Mouse (Mus musculus): Measurements from ENCODE around the gene Krtap12-1. TPM values are rescaled to one million over a fixed set of nuclear protein-coding genes. Genes with fewer than 3 reads are reported as not detected.
A peak's percentile ranks its signal among the peaks of the same experiment; 100 is the strongest.
"Not testable (repeated sequence)": the region's sequence is repeated elsewhere in the genome, so short reads cannot be mapped to it uniquely, and the experiment has no call there.

Krtap12-1 gene
- polyA plus RNA-seq, 1 experiment from 2014 or later, result not detected

DNA sequence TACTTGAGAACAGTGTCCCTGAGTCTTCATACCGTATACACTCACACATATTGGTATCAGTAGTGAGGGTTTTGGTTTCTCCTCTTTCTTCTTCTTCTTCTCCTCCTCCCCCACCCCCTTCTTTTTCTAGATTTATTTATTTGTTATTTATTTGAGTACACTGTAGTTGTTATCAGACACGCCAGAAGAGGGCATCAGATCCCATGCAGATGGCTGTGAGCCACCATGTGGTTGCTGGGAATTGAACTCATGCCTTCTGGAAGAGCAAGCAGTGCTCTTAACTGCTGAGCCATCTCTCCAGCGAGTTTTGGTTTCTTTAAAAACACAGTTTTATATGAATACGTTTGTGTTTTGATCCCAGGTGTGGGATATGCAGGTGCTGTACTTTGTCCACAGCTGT, 7.9 kb downstream of the Krtap12-1 start:
- Histone ChIP-seq H3K9ac (ENCODE audit: low read depth, low read length) (no peak overlapping the region), H3K9me3 (ENCODE audit: control insufficient read depth, low read length) (no peaks in the 10 kb centered on the region), H3K27me3 (ENCODE audit: control insufficient read depth, insufficient read depth, low read length) (no peaks in the 10 kb centered on the region), H3K27ac (ENCODE audit: low read depth, low read length) (no peak overlapping the region), H3K4me1 (replicated peaks; ENCODE audit: control insufficient read depth, insufficient read depth, low read length) (no peaks in the 10 kb centered on the region), H3K36me3 (ENCODE audit: control insufficient read depth, insufficient read depth, low read length) (no peaks in the 10 kb centered on the region), H3K4me2 (replicated peaks; ENCODE audit: low read depth, low read length) (no peak overlapping the region), H3K4me3 (ENCODE audit: low read depth, low read length) (no peak overlapping the region)
- WGBS, result 65% methylated on average over 4 of the region's 4 CpGs
- DNase-seq (ENCODE audit: low spot score), result no peak
- no peak for ATAC-seq (ENCODE audit: low FRiP score)

DNA sequence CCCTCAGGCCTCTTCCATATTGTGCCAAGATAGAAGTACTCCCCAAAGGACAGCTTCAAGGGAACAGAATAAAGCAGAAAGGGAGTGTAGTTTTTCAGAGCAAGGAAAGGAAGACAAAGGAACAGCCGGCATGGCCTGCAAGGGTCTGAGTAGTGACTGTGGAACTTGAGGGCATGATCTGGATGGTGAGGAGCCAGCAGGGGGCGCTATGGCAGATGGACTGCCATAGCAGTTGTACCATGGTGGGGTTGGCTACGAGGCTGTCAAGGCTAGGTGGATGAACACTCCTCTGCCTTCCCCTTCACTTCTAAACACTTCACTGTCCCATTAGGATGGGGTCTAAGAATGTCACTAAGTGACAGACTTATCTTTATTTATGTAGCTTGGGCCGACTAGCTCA, 8.8 kb downstream of the Krtap12-1 start:
- Histone ChIP-seq H3K4me1 (replicated peaks; ENCODE audit: control insufficient read depth, insufficient read depth, low read length) (no peaks in the 10 kb centered on the region), H3K27me3 (ENCODE audit: control insufficient read depth, insufficient read depth, low read length) (no peaks in the 10 kb centered on the region), H3K4me3 (ENCODE audit: low read depth, low read length) (no peak overlapping the region), H3K4me2 (replicated peaks; ENCODE audit: low read depth, low read length) (no peak overlapping the region), H3K9ac (ENCODE audit: low read depth, low read length) (no peak overlapping the region), H3K27ac (ENCODE audit: low read depth, low read length) (no peak overlapping the region), H3K36me3 (ENCODE audit: control insufficient read depth, insufficient read depth, low read length) (no peaks in the 10 kb centered on the region), H3K9me3 (ENCODE audit: control insufficient read depth, low read length) (no peaks in the 10 kb centered on the region)
- ATAC-seq (ENCODE audit: low FRiP score) (no peak), DNase-seq (ENCODE audit: low spot score) (peak; percentile 41)
- 48% methylated on average over 4 of the region's 4 CpGs for WGBS

GRCm38 (mm10) chr10:77735928-77736327, 15.5 kb downstream of the Krtap12-1 start:
- no peak overlapping the region for H3K9ac ChIP-seq (ENCODE audit: low read depth, low read length)
- no peak overlapping the region for H3K4me3 ChIP-seq (ENCODE audit: low read depth, low read length)
- no peaks in the 10 kb centered on the region for H3K9me3 ChIP-seq (ENCODE audit: control insufficient read depth, low read length)
- H3K27ac ChIP-seq (ENCODE audit: low read depth, low read length), result no peak overlapping the region
- no peaks in the 10 kb centered on the region for H3K4me1 ChIP-seq (replicated peaks; ENCODE audit: control insufficient read depth, insufficient read depth, low read length)
- 96% methylated on average over 1 of the region's 1 CpGs for WGBS
- no peak for DNase-seq (ENCODE audit: low spot score)
- ATAC-seq (ENCODE audit: low FRiP score), result no peak
- no peaks in the 10 kb centered on the region for H3K36me3 ChIP-seq (ENCODE audit: control insufficient read depth, insufficient read depth, low read length)
- no peaks in the 10 kb centered on the region for H3K27me3 ChIP-seq (ENCODE audit: control insufficient read depth, insufficient read depth, low read length)
- no peak overlapping the region for H3K4me2 ChIP-seq (replicated peaks; ENCODE audit: low read depth, low read length)

GRCm38 (mm10) chr10:77738929-77739328, 18.5 kb downstream of the Krtap12-1 start:
- Histone ChIP-seq H3K27me3 (ENCODE audit: control insufficient read depth, insufficient read depth, low read length) (no peaks in the 10 kb centered on the region), H3K9me3 (ENCODE audit: control insufficient read depth, low read length) (no peaks in the 10 kb centered on the region), H3K4me3 (ENCODE audit: low read depth, low read length) (no peak overlapping the region), H3K27ac (ENCODE audit: low read depth, low read length) (no peak overlapping the region), H3K4me1 (replicated peaks; ENCODE audit: control insufficient read depth, insufficient read depth, low read length) (no peaks in the 10 kb centered on the region), H3K36me3 (ENCODE audit: control insufficient read depth, insufficient read depth, low read length) (no peaks in the 10 kb centered on the region), H3K9ac (ENCODE audit: low read depth, low read length) (no peak overlapping the region), H3K4me2 (replicated peaks; ENCODE audit: low read depth, low read length) (no peak overlapping the region)
- ATAC-seq (ENCODE audit: low FRiP score) (no peak), DNase-seq (ENCODE audit: low spot score) (no peak)
- WGBS, result 88% methylated on average over 4 of the region's 4 CpGs

- H3K9me3 ChIP-seq (ENCODE audit: control insufficient read depth, low read length); H3K4me1 ChIP-seq (replicated peaks; ENCODE audit: control insufficient read depth, insufficient read depth, low read length); H3K4me3 ChIP-seq (ENCODE audit: low read depth, low read length); H3K4me2 ChIP-seq (replicated peaks; ENCODE audit: low read depth, low read length); H3K27me3 ChIP-seq (ENCODE audit: control insufficient read depth, insufficient read depth, low read length); H3K36me3 ChIP-seq (ENCODE audit: control insufficient read depth, insufficient read depth, low read length); H3K9ac ChIP-seq (ENCODE audit: low read depth, low read length); DNase-seq (ENCODE audit: low spot score); H3K27ac ChIP-seq (ENCODE audit: low read depth, low read length); ATAC-seq (ENCODE audit: low FRiP score): not testable (repeated sequence)
- 51% methylated on average over 4 of the region's 5 CpGs for WGBS
Measured at GRCm38 (mm10) chr10:77741924-77742688, 21.7 kb downstream of the Krtap12-1 start, which contains the start of gene Gm18596. Gm18596 (minus strand) TSS chr10:77742638.

GRCm38 (mm10) chr10:77750686-77751085, 30.3 kb downstream of the Krtap12-1 start:
- H3K4me1 ChIP-seq (replicated peaks; ENCODE audit: control insufficient read depth, insufficient read depth, low read length); DNase-seq (ENCODE audit: low spot score); H3K4me2 ChIP-seq (replicated peaks; ENCODE audit: low read depth, low read length); H3K9me3 ChIP-seq (ENCODE audit: control insufficient read depth, low read length); H3K27ac ChIP-seq (ENCODE audit: low read depth, low read length); H3K4me3 ChIP-seq (ENCODE audit: low read depth, low read length); H3K27me3 ChIP-seq (ENCODE audit: control insufficient read depth, insufficient read depth, low read length); H3K36me3 ChIP-seq (ENCODE audit: control insufficient read depth, insufficient read depth, low read length); ATAC-seq (ENCODE audit: low FRiP score); H3K9ac ChIP-seq (ENCODE audit: low read depth, low read length): not testable (repeated sequence)
- WGBS, result 72% methylated on average over 1 of the region's 1 CpGs

- not testable (repeated sequence) for H3K27me3 ChIP-seq (ENCODE audit: control insufficient read depth, insufficient read depth, low read length); ATAC-seq (ENCODE audit: low FRiP score); H3K4me3 ChIP-seq (ENCODE audit: low read depth, low read length); H3K4me2 ChIP-seq (replicated peaks; ENCODE audit: low read depth, low read length); H3K9me3 ChIP-seq (ENCODE audit: control insufficient read depth, low read length); H3K36me3 ChIP-seq (ENCODE audit: control insufficient read depth, insufficient read depth, low read length); H3K9ac ChIP-seq (ENCODE audit: low read depth, low read length); DNase-seq (ENCODE audit: low spot score); H3K27ac ChIP-seq (ENCODE audit: low read depth, low read length); H3K4me1 ChIP-seq (replicated peaks; ENCODE audit: control insufficient read depth, insufficient read depth, low read length)
- WGBS, result 50% methylated on average over 1 of the region's 1 CpGs
Measured at GRCm38 (mm10) chr10:77751254-77751653, 30.9 kb downstream of the Krtap12-1 start, which contains the start of gene Gm9736. Gm9736 (minus strand) TSS chr10:77751354.

DNA sequence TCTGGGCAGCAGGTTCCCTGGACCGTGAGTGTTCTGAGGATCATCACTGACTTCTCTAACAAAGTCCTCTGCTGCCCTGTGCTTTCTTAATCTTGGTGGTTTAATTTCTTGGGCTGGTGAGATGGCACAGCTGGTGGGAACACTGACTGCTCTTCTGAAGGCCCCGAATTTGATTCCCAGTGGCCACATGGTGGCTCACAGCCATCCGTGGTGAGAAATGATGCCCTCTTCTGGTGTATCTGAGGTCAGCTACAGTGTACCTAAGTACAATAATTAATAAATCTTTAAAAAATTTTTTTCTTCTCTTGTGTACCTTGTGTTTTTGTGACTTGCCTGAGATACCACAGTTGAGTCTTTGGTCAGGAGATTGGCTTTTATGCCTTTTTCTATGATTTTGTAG, 31.9 kb downstream of the Krtap12-1 start:
- H3K9me3 ChIP-seq (ENCODE audit: control insufficient read depth, low read length); ATAC-seq (ENCODE audit: low FRiP score); H3K27ac ChIP-seq (ENCODE audit: low read depth, low read length); H3K36me3 ChIP-seq (ENCODE audit: control insufficient read depth, insufficient read depth, low read length); H3K9ac ChIP-seq (ENCODE audit: low read depth, low read length); H3K4me3 ChIP-seq (ENCODE audit: low read depth, low read length); H3K4me1 ChIP-seq (replicated peaks; ENCODE audit: control insufficient read depth, insufficient read depth, low read length); DNase-seq (ENCODE audit: low spot score); H3K27me3 ChIP-seq (ENCODE audit: control insufficient read depth, insufficient read depth, low read length); H3K4me2 ChIP-seq (replicated peaks; ENCODE audit: low read depth, low read length): not testable (repeated sequence)
- 66% methylated on average over 3 of the region's 3 CpGs for WGBS

GRCm38 (mm10) chr10:77753448-77753847, 33.0 kb downstream of the Krtap12-1 start:
- DNase-seq (ENCODE audit: low spot score), result no peak
- Histone ChIP-seq H3K4me2 (replicated peaks; ENCODE audit: low read depth, low read length) (no peak overlapping the region), H3K36me3 (ENCODE audit: control insufficient read depth, insufficient read depth, low read length) (no peaks in the 10 kb centered on the region), H3K9ac (ENCODE audit: low read depth, low read length) (no peak overlapping the region), H3K27ac (ENCODE audit: low read depth, low read length) (no peak overlapping the region), H3K4me1 (replicated peaks; ENCODE audit: control insufficient read depth, insufficient read depth, low read length) (no peaks in the 10 kb centered on the region), H3K27me3 (ENCODE audit: control insufficient read depth, insufficient read depth, low read length) (no peaks in the 10 kb centered on the region), H3K9me3 (ENCODE audit: control insufficient read depth, low read length) (no peaks in the 10 kb centered on the region), H3K4me3 (ENCODE audit: low read depth, low read length) (no peak overlapping the region)
- ATAC-seq (ENCODE audit: low FRiP score), result no peak
